Mouse (Mus musculus): ENCODE results near the gene Dars.

- TF ChIP-seq POLR2A (IDR thresholded peaks at IDR 0.05; ENCODE audit: extremely low read depth, insufficient read depth, low read length) (no peak), CTCF (IDR thresholded peaks at IDR 0.05; ENCODE audit: extremely low read depth, insufficient read depth, low read length) (no peak)
These were observed 79.4 kb downstream of the Dars start for GRCm38 (mm10) chr1:128337708-128338320.

Measured in cortical plate, adult 2 months (tissue).